Mouse (Mus musculus) hindbrain, embryonic 15.5 days (tissue): ENCODE results near the gene Cpt2. TPM values are rescaled to one million over a fixed set of nuclear protein-coding genes. Genes with fewer than 3 reads are reported as not detected.

ENCODE experiments used
- ATAC-seq: fragments of 200-750 bp; cut with Nextera tagmentation; 2 replicates; pipeline ENCODE4 v1.8.0; 2017; ENCODE audit warnings: low read depth, moderate number of reproducible peaks, moderate TSS enrichment; ENCODE audit not compliant: low FRiP score
- H3K27ac ChIP-seq: fragments of 300-500 bp; sonication (generic); replicated peaks from 2 replicates; pipeline ENCODE4 v1.5.1; 2015; ENCODE audit warnings: mild to moderate bottlenecking, inconsistent platforms
- H3K27me3 ChIP-seq: fragments of 300-500 bp; sonication (generic); 2 replicates; pipeline ENCODE4 v1.6.1; 2015; ENCODE audit warnings: control low read depth, inconsistent platforms
- H3K36me3 ChIP-seq: fragments of 300-500 bp; sonication (generic); 2 replicates; pipeline ENCODE4 v1.6.1; 2015; ENCODE audit warnings: control low read depth, inconsistent platforms
- H3K4me1 ChIP-seq: fragments of 300-500 bp; sonication (generic); replicated peaks from 2 replicates; pipeline ENCODE4 v1.6.1; 2015; ENCODE audit warnings: control low read depth, inconsistent platforms
- H3K4me2 ChIP-seq: fragments of 300-500 bp; sonication (generic); 2 replicates; pipeline ENCODE4 v1.6.1; 2015; ENCODE audit warnings: moderate library complexity, mild to moderate bottlenecking, inconsistent platforms
- H3K4me3 ChIP-seq: fragments of 300-500 bp; sonication (generic); 2 replicates; pipeline ENCODE4 v1.5.1; 2015; ENCODE audit warnings: mild to moderate bottlenecking, inconsistent platforms
- H3K9ac ChIP-seq: fragments of 300-500 bp; sonication (generic); 2 replicates; pipeline ENCODE4 v1.6.1; 2015; ENCODE audit warnings: inconsistent platforms
- H3K9me3 ChIP-seq: fragments of 300-500 bp; sonication (generic); 2 replicates; pipeline ENCODE4 v1.6.1; 2016; ENCODE audit warnings: control low read depth, inconsistent platforms
- WGBS: fragments of 180-500 bp; shearing (Covaris S2); methylation state at CpG from one replicate; pipeline ENCODE4 v1.1.7; 2015; 5-methylcytosine and 5-hydroxymethylcytosine counted together
- polyA plus RNA-seq: library from polyadenylated mRNA; unstranded; fragments of >200 nt; fragmentation: Nextera tagmentation; extraction: Ambion mirVana; gene quantifications from 2 replicates; pipeline ENCODE4 v1.2.1, GENCODE M21; 2015

Cpt2 gene
- polyA plus RNA-seq, result 16.2 and 17.7 TPM in 2 replicates

- ATAC-seq, result peak; percentile 94
- Histone ChIP-seq H3K9me3 (no peaks in the 10 kb centered on the region), H3K4me2 (peak within 1 kb of the TSS; percentile 89), H3K9ac (peak within 1 kb of the TSS; percentile 67), H3K36me3 (no peaks in the 10 kb centered on the region), H3K27ac (peak within 1 kb of the TSS; percentile 68), H3K4me1 (peaks cover 17% of the 10 kb centered on the region), H3K4me3 (peak within 1 kb of the TSS; percentile 64), H3K27me3 (no peaks in the 10 kb centered on the region)
- 2% methylated on average over 38 of the region's 38 CpGs for WGBS
Observed at GRCm38 (mm10) chr4:107923145-107923802, at the start of gene Cpt2. Gene Cpt2 (minus strand): TSS chr4:107923610.

- Histone ChIP-seq H3K36me3 (no peaks in the 10 kb centered on the region), H3K9ac (no peak overlapping the region), H3K27ac (no peak overlapping the region), H3K9me3 (no peaks in the 10 kb centered on the region), H3K4me3 (no peak overlapping the region), H3K4me2 (no peak overlapping the region), H3K4me1 (0 out of 2 replicates have a peak, but pooled peaks cover 2% of the 10 kb centered on the region), H3K27me3 (no peaks in the 10 kb centered on the region)
- 96% methylated on average over 1 of the region's 1 CpGs for WGBS
- no peak for ATAC-seq
Observed at GRCm38 (mm10) chr4:107971162-107971561, 47.8 kb upstream of the Cpt2 start.

GRCm38 (mm10) chr4:107969781-107970180 is 46.4 kb upstream of the Cpt2 start:
- no peak for ATAC-seq
- no peak overlapping the region for H3K4me3 ChIP-seq

DNA sequence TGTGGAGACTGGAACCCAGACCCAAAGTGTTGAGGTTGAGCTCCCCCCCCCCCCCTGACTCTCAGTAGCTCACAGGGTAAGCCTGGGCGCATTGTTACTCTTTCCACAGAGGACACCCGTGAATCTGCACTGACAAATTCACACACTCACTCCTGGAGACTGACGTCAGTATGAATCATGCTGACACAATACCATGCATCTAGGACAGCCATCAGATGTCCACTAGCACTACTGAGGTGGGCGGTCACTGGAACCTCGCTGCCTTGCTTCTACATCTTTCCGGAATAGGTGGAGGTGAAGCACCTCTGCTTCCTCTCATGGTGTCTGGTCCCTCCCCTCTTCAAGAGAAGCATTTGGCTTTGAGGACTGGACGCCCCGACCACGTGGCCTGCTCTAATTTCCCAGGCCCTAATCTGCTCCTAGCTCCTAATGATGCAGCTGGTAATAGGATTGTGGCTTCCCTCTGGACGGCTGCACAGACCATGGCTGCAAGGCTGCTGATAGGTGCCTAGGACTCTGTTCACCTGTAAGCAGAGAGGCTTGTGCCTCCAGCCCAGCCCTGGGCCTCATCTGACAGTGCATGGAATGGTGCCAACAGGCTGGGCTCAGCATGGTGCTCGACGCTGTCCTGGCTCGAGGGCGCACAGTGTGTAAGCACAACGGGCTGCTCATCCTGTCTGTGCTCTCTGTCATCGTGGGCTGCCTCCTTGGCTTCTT is 44.7 kb upstream of the Cpt2 start, which contains the start of gene Slc1a7:
TSS of gene Slc1a7 (plus strand) at position 367 of the 717 bp plus-strand sequence.
- H3K36me3 ChIP-seq, result no peaks in the 10 kb centered on the region
- no peaks in the 10 kb centered on the region for H3K9me3 ChIP-seq
- H3K27ac ChIP-seq, result no peak within 1 kb of the TSS
- no peak within 1 kb of the TSS for H3K4me3 ChIP-seq
- H3K9ac ChIP-seq, result no peak within 1 kb of the TSS
- no peak within 1 kb of the TSS for H3K4me2 ChIP-seq
- no peaks in the 10 kb centered on the region for H3K27me3 ChIP-seq
- ATAC-seq, result no peak
- WGBS, result 80% methylated on average over 16 of the region's 16 CpGs
- no peaks in the 10 kb centered on the region for H3K4me1 ChIP-seq

More at GRCm38 (mm10) chr4:107969781-107970180, 46.4 kb upstream of the Cpt2 start:
- Histone ChIP-seq H3K9me3 (no peaks in the 10 kb centered on the region), H3K36me3 (no peaks in the 10 kb centered on the region), H3K4me1 (no peaks in the 10 kb centered on the region), H3K4me2 (no peak overlapping the region), H3K9ac (no peak overlapping the region), H3K27me3 (no peaks in the 10 kb centered on the region), H3K27ac (no peak overlapping the region)

- Histone ChIP-seq H3K4me3 (no peak overlapping the region), H3K27me3 (no peaks in the 10 kb centered on the region), H3K9me3 (no peaks in the 10 kb centered on the region), H3K4me2 (no peak overlapping the region), H3K9ac (no peak overlapping the region), H3K4me1 (no peaks in the 10 kb centered on the region), H3K36me3 (no peaks in the 10 kb centered on the region), H3K27ac (no peak overlapping the region)
- ATAC-seq, result no peak
- WGBS, result 63% methylated on average over 5 of the region's 5 CpGs
Observed at GRCm38 (mm10) chr4:107966416-107967109, 43.2 kb upstream of the Cpt2 start.

- 75% methylated on average over 2 of the region's 2 CpGs for WGBS
- ATAC-seq, result no peak
- no peak overlapping the region for H3K4me2 ChIP-seq
Observed at GRCm38 (mm10) chr4:107962792-107963191, 39.4 kb upstream of the Cpt2 start.

GRCm38 (mm10) chr4:107962044-107962732 is 38.8 kb upstream of the Cpt2 start:
- no peak overlapping the region for H3K4me3 ChIP-seq
- H3K4me1 ChIP-seq, result no peaks in the 10 kb centered on the region
- no peaks in the 10 kb centered on the region for H3K27me3 ChIP-seq
- ATAC-seq, result peak; percentile 42; the same call in 1 of the 2 replicates
- no peaks in the 10 kb centered on the region for H3K36me3 ChIP-seq
- H3K9me3 ChIP-seq, result no peaks in the 10 kb centered on the region
- H3K4me2 ChIP-seq, result no peak overlapping the region
- peak overlapping the region; percentile 27; the same call in 1 of the 2 replicates for H3K27ac ChIP-seq
- WGBS, result 61% methylated on average over 11 of the region's 11 CpGs
- H3K9ac ChIP-seq, result no peak overlapping the region

More at GRCm38 (mm10) chr4:107962792-107963191, 39.4 kb upstream of the Cpt2 start:
- Histone ChIP-seq H3K9me3 (no peaks in the 10 kb centered on the region), H3K27ac (peak overlapping the region; percentile 27; the same call in 1 of the 2 replicates), H3K4me1 (no peaks in the 10 kb centered on the region), H3K36me3 (no peaks in the 10 kb centered on the region), H3K27me3 (no peaks in the 10 kb centered on the region), H3K9ac (no peak overlapping the region), H3K4me3 (no peak overlapping the region)

- Histone ChIP-seq H3K4me1 (no peaks in the 10 kb centered on the region), H3K9ac (no peak overlapping the region), H3K27ac (no peak overlapping the region), H3K36me3 (no peaks in the 10 kb centered on the region), H3K9me3 (no peaks in the 10 kb centered on the region), H3K4me3 (no peak overlapping the region), H3K4me2 (no peak overlapping the region), H3K27me3 (no peaks in the 10 kb centered on the region)
- WGBS, result 51% methylated on average over 7 of the region's 7 CpGs
- ATAC-seq, result no peak
Observed at GRCm38 (mm10) chr4:107958487-107958886, 35.1 kb upstream of the Cpt2 start.

- no peak overlapping the region for H3K27ac ChIP-seq
- no peaks in the 10 kb centered on the region for H3K27me3 ChIP-seq
- H3K4me2 ChIP-seq, result no peak overlapping the region
- H3K9ac ChIP-seq, result no peak overlapping the region
- no peak overlapping the region for H3K4me3 ChIP-seq
- 52% methylated on average over 5 of the region's 5 CpGs for WGBS
- no peaks in the 10 kb centered on the region for H3K36me3 ChIP-seq
- H3K9me3 ChIP-seq, result no peaks in the 10 kb centered on the region
- no peak for ATAC-seq
- H3K4me1 ChIP-seq, result no peaks in the 10 kb centered on the region
Observed at GRCm38 (mm10) chr4:107955691-107956090, 32.3 kb upstream of the Cpt2 start.

GRCm38 (mm10) chr4:107952845-107953244 is 29.4 kb upstream of the Cpt2 start:
- Histone ChIP-seq H3K27ac (no peak overlapping the region), H3K4me1 (no peaks in the 10 kb centered on the region), H3K4me3 (no peak overlapping the region), H3K9me3 (no peaks in the 10 kb centered on the region), H3K4me2 (no peak overlapping the region), H3K27me3 (no peaks in the 10 kb centered on the region), H3K9ac (no peak overlapping the region), H3K36me3 (no peaks in the 10 kb centered on the region)
- ATAC-seq, result no peak

GRCm38 (mm10) chr4:107949918-107950317 is 26.5 kb upstream of the Cpt2 start:
- ATAC-seq, result no peak
- Histone ChIP-seq H3K4me3 (no peak overlapping the region), H3K27ac (no peak overlapping the region), H3K9me3 (no peaks in the 10 kb centered on the region), H3K36me3 (no peaks in the 10 kb centered on the region), H3K4me1 (no peaks in the 10 kb centered on the region), H3K4me2 (no peak overlapping the region), H3K27me3 (no peaks in the 10 kb centered on the region), H3K9ac (no peak overlapping the region)
- WGBS, result 88% methylated on average over 4 of the region's 4 CpGs
